Mouse (Mus musculus) midbrain, embryonic 16.5 days (tissue): ENCODE results near the gene Aebp2. TPM values are rescaled to one million over a fixed set of nuclear protein-coding genes. Genes with fewer than 3 reads are reported as not detected.
"Not testable (repeated sequence)": the region's sequence is repeated elsewhere in the genome, so short reads cannot be mapped to it uniquely, and the experiment has no call there.

Experiments
- ATAC-seq: fragments of 200-750 bp; cut with Nextera tagmentation; 2 replicates; pipeline ENCODE4 v1.8.0; 2017; ENCODE audit warnings: moderate TSS enrichment
- H3K27ac ChIP-seq: fragments of 300-500 bp; sonication (generic); 2 replicates; pipeline ENCODE4 v1.5.1; 2014; ENCODE audit warnings: mild to moderate bottlenecking, low read length, mixed read lengths
- H3K27me3 ChIP-seq: fragments of 300-500 bp; sonication (generic); 2 replicates; pipeline ENCODE4 v1.6.1; 2014; ENCODE audit warnings: low read depth, low read length, mixed read lengths; ENCODE audit not compliant: control insufficient read depth, insufficient read depth
- H3K36me3 ChIP-seq: fragments of 300-500 bp; sonication (generic); 2 replicates; pipeline ENCODE4 v1.6.1; 2014; ENCODE audit warnings: mild to moderate bottlenecking, low read length, moderate library complexity, mixed read lengths; ENCODE audit not compliant: control insufficient read depth, insufficient read depth
- H3K4me1 ChIP-seq: fragments of 300-500 bp; sonication (generic); 2 replicates; pipeline ENCODE4 v1.6.1; 2014; ENCODE audit warnings: mild to moderate bottlenecking, low read length, mixed read lengths; ENCODE audit not compliant: control insufficient read depth, insufficient read depth
- H3K4me2 ChIP-seq: fragments of 300-500 bp; sonication (generic); 2 replicates; pipeline ENCODE4 v1.6.1; 2014; ENCODE audit warnings: mild to moderate bottlenecking, low read length, mixed read lengths
- H3K4me3 ChIP-seq: fragments of 300-500 bp; sonication (generic); 2 replicates; pipeline ENCODE4 v1.5.1; 2014; ENCODE audit warnings: low read depth, mild to moderate bottlenecking, low read length, moderate library complexity, mixed read lengths
- H3K9ac ChIP-seq: fragments of 300-500 bp; sonication (generic); 2 replicates; pipeline ENCODE4 v1.6.1; 2014; ENCODE audit warnings: low read depth, low read length, mixed read lengths
- H3K9me3 ChIP-seq: fragments of 300-500 bp; sonication (generic); replicated peaks from 2 replicates; pipeline ENCODE4 v1.6.1; 2014; ENCODE audit warnings: mild to moderate bottlenecking, low read length, mixed read lengths; ENCODE audit not compliant: control insufficient read depth, poor library complexity, severe bottlenecking
- WGBS: fragments of 180-500 bp; shearing (Covaris S2); extraction: QIAGEN DNeasy Blood & Tissue Kit; methylation state at CpG from one replicate; pipeline ENCODE4 v1.1.7; 2014; 5-methylcytosine and 5-hydroxymethylcytosine counted together
- polyA plus RNA-seq: library from polyadenylated mRNA; unstranded; fragments of >200 nt; fragmentation: Nextera tagmentation; extraction: Ambion mirVana; gene quantifications from 2 replicates; pipeline ENCODE4 v1.2.1, GENCODE M21; 2015

The Aebp2 gene
- polyA plus RNA-seq, 1 experiment from 2014 or later: 7.5 TPM

- H3K9ac ChIP-seq: no peak overlapping the region
- H3K27me3 ChIP-seq: no peaks in the 10 kb centered on the region
- H3K9me3 ChIP-seq: no peaks in the 10 kb centered on the region
- 0 out of 2 replicates have a peak, but pooled peaks cover 2% of the 10 kb centered on the region for H3K4me1 ChIP-seq
- no peak overlapping the region for H3K4me3 ChIP-seq
- ATAC-seq: no peak
- no peak overlapping the region for H3K4me2 ChIP-seq
- 89% methylated on average over 8 of the region's 8 CpGs for WGBS
- H3K36me3 ChIP-seq: peaks cover 46% of the 10 kb centered on the region
- H3K27ac ChIP-seq: no peak overlapping the region
These were observed 29.8 kb upstream of the Aebp2 start for GRCm38 (mm10) chr6:140592713-140593112.

- Histone ChIP-seq H3K9me3 (no peaks in the 10 kb centered on the region), H3K4me1 (0 out of 2 replicates have a peak, but pooled peaks cover 6% of the 10 kb centered on the region), H3K4me3 (no peak overlapping the region), H3K27ac (no peak overlapping the region), H3K9ac (no peak overlapping the region), H3K4me2 (no peak overlapping the region), H3K27me3 (no peaks in the 10 kb centered on the region), H3K36me3 (peaks cover 39% of the 10 kb centered on the region)
- 0 out of 2 replicates have a peak, but pooled peaks have one; percentile 12 for ATAC-seq
- WGBS: 84% methylated on average over 17 of the region's 17 CpGs
These were observed 28.9 kb upstream of the Aebp2 start for GRCm38 (mm10) chr6:140593420-140594170.

- not testable (repeated sequence) for H3K27me3 ChIP-seq, H3K27ac ChIP-seq, H3K4me1 ChIP-seq, H3K9me3 ChIP-seq, ATAC-seq, H3K9ac ChIP-seq, H3K4me3 ChIP-seq, H3K4me2 ChIP-seq
- 94% methylated on average over 6 of the region's 6 CpGs for WGBS
- H3K36me3 ChIP-seq: peaks cover 29% of the 10 kb centered on the region
These were observed 26.9 kb upstream of the Aebp2 start for GRCm38 (mm10) chr6:140595551-140595950.

GRCm38 (mm10) chr6:140597381-140598329, 24.8 kb upstream of the Aebp2 start:
- ATAC-seq: peak; percentile 64
- H3K36me3 ChIP-seq: peaks cover 15% of the 10 kb centered on the region

GRCm38 (mm10) chr6:140598516-140598915, 23.9 kb upstream of the Aebp2 start:
- Histone ChIP-seq H3K9me3 (no peaks in the 10 kb centered on the region), H3K4me3 (no peak overlapping the region), H3K27me3 (no peaks in the 10 kb centered on the region), H3K4me2 (no peak overlapping the region), H3K9ac (no peak overlapping the region; the same call in 1 of the 2 replicates), H3K4me1 (peaks cover 7% of the 10 kb centered on the region; the same call in 1 of the 2 replicates), H3K36me3 (peaks cover 12% of the 10 kb centered on the region), H3K27ac (no peak overlapping the region)
- 67% methylated on average over 9 of the region's 9 CpGs for WGBS
- no peak for ATAC-seq

More at GRCm38 (mm10) chr6:140597381-140598329, 24.8 kb upstream of the Aebp2 start:
- 25% methylated on average over 15 of the region's 15 CpGs for WGBS
- Histone ChIP-seq H3K27ac (no peak overlapping the region), H3K9me3 (no peaks in the 10 kb centered on the region), H3K4me3 (no peak overlapping the region), H3K9ac (no peak overlapping the region), H3K4me1 (0 out of 2 replicates have a peak, but pooled peaks cover 6% of the 10 kb centered on the region), H3K27me3 (no peaks in the 10 kb centered on the region), H3K4me2 (no peak overlapping the region)

- H3K9ac ChIP-seq: no peak overlapping the region
- no peak for ATAC-seq
These were observed 23.1 kb upstream of the Aebp2 start for GRCm38 (mm10) chr6:140599337-140599736.

GRCm38 (mm10) chr6:140600671-140601070, 21.8 kb upstream of the Aebp2 start:
- WGBS: 96% methylated on average over 8 of the region's 8 CpGs
- H3K36me3 ChIP-seq, H3K9me3 ChIP-seq, H3K27me3 ChIP-seq, H3K4me3 ChIP-seq, H3K9ac ChIP-seq, ATAC-seq, H3K27ac ChIP-seq, H3K4me2 ChIP-seq: not testable (repeated sequence)
- H3K4me1 ChIP-seq: peaks cover 12% of the 10 kb centered on the region

More at GRCm38 (mm10) chr6:140599337-140599736, 23.1 kb upstream of the Aebp2 start:
- H3K4me3 ChIP-seq: no peak overlapping the region
- peaks cover 8% of the 10 kb centered on the region for H3K36me3 ChIP-seq
- 78% methylated on average over 5 of the region's 5 CpGs for WGBS
- no peaks in the 10 kb centered on the region for H3K9me3 ChIP-seq
- no peak overlapping the region for H3K27ac ChIP-seq
- no peak overlapping the region for H3K4me2 ChIP-seq
- H3K27me3 ChIP-seq: no peaks in the 10 kb centered on the region
- peaks cover 12% of the 10 kb centered on the region for H3K4me1 ChIP-seq

GRCm38 (mm10) chr6:140601175-140601574, 21.3 kb upstream of the Aebp2 start:
- Histone ChIP-seq H3K36me3 (no peaks in the 10 kb centered on the region; the same call in 1 of the 2 replicates), H3K27ac (no peak overlapping the region), H3K9me3 (no peaks in the 10 kb centered on the region), H3K4me3 (no peak overlapping the region), H3K4me1 (peaks cover 12% of the 10 kb centered on the region), H3K27me3 (no peaks in the 10 kb centered on the region), H3K4me2 (no peak overlapping the region), H3K9ac (no peak overlapping the region)
- WGBS: 97% methylated on average over 4 of the region's 4 CpGs
- ATAC-seq: no peak
